Mouse (Mus musculus): Measurements from ENCODE around the gene Psmb3. TPM values are rescaled to one million over a fixed set of nuclear protein-coding genes. Genes with fewer than 3 reads are reported as not detected.

The Psmb3 gene
- polyA plus RNA-seq, 1 experiment from 2014 or later, result 474 TPM

DNA sequence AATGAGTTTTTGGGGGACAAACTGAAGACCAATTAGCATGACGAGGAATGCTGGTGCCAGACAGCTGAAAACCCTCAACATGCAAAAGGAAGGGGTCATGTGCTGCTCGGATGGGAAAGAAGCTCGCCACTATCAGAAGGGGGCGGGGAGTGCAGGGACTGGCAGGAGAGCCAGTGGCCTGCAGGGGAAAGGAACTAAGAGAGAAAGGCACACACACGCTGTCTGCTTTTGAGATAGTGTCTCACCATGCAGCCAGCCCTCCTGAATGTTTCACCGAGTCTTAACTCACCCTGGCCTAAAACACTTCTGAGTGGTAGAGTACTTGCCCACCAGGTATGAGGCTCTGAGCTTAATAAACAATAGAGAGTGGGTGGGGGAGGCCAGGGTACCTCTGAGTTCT, 55.7 kb downstream of the Psmb3 start:
- Histone ChIP-seq H3K27ac (replicated peaks; ENCODE audit: low read depth, low read length) (no peak overlapping the region), H3K4me3 (ENCODE audit: low read depth, low read length) (no peak overlapping the region), H3K9ac (ENCODE audit: low read depth, low read length) (no peak overlapping the region), H3K4me2 (ENCODE audit: low read depth, low read length) (no peak overlapping the region), H3K4me1 (ENCODE audit: control insufficient read depth, insufficient read depth, low read length) (no peaks in the 10 kb centered on the region), H3K9me3 (ENCODE audit: control insufficient read depth, low read length) (no peaks in the 10 kb centered on the region), H3K36me3 (ENCODE audit: control insufficient read depth, insufficient read depth, low read length) (peaks cover 80% of the 10 kb centered on the region), H3K27me3 (replicated peaks; ENCODE audit: control insufficient read depth, insufficient read depth, low read length) (no peaks in the 10 kb centered on the region)
- ATAC-seq (ENCODE audit: low read depth) (no peak), DNase-seq (ENCODE audit: low spot score) (no peak)
- WGBS, result 81% methylated on average over 6 of the region's 6 CpGs

DNA sequence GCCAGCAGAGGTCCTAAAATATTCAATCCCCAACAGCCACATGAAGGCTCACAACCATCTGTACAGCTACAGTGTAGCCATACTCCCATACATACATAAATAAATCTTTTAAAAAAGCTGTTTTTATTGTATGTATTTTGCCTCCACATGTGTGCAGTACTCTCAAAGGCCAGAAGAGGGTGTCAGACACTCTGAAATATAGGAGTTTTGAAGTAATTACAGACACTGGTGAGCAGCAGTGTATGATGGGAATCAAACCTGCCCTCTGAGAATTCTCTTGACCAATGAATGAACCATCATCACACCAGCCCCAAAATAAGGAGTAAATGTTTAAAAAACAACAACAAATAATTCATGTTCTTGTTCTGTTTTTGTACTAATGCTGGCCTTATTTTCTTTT, 58.4 kb downstream of the Psmb3 start:
- no peak overlapping the region for H3K27ac ChIP-seq (replicated peaks; ENCODE audit: low read depth, low read length)
- H3K27me3 ChIP-seq (replicated peaks; ENCODE audit: control insufficient read depth, insufficient read depth, low read length), result no peaks in the 10 kb centered on the region
- H3K9ac ChIP-seq (ENCODE audit: low read depth, low read length), result no peak overlapping the region
- DNase-seq (ENCODE audit: low spot score), result no peak
- ATAC-seq (ENCODE audit: low read depth), result no peak
- H3K36me3 ChIP-seq (ENCODE audit: control insufficient read depth, insufficient read depth, low read length), result peaks cover 59% of the 10 kb centered on the region
- no peak overlapping the region for H3K4me2 ChIP-seq (ENCODE audit: low read depth, low read length)
- H3K9me3 ChIP-seq (ENCODE audit: control insufficient read depth, low read length), result no peaks in the 10 kb centered on the region
- H3K4me1 ChIP-seq (ENCODE audit: control insufficient read depth, insufficient read depth, low read length), result peaks cover 4% of the 10 kb centered on the region
- no peak overlapping the region for H3K4me3 ChIP-seq (ENCODE audit: low read depth, low read length)

Small RNA genes lying within 50 kb of the gene (microRNA-seq; reads per million reads assigned to microRNA genes)
- not detected for gene Gm24158 (ENCODE audit: borderline number of aligned reads)
- gene Mir6927 (ENCODE audit: borderline number of aligned reads), result not detected
- not detected for gene Mir8102 (ENCODE audit: borderline number of aligned reads)

Other genes starting within 250 kb of the Psmb3 start
- gene 4933428G20Rik, start 203.1 kb upstream of the Psmb3 start, polyA plus RNA-seq (2014; fragmentation: Nextera tagmentation; extraction: Ambion mirVana), result 0.13 TPM in 1 of 2 replicates, not detected in the other
- 0.76 and 1.6 TPM in 2 replicates for gene Srcin1, start 127.2 kb upstream of the Psmb3 start, polyA plus RNA-seq (2014; fragmentation: Nextera tagmentation; extraction: Ambion mirVana)
- gene Epop, start 73.7 kb upstream of the Psmb3 start, polyA plus RNA-seq (2014; fragmentation: Nextera tagmentation; extraction: Ambion mirVana), result 2.4 and 3.4 TPM in 2 replicates
- gene Mllt6, start 40.0 kb upstream of the Psmb3 start, polyA plus RNA-seq (2014; fragmentation: Nextera tagmentation; extraction: Ambion mirVana), result 3.5 and 4.5 TPM in 2 replicates
- 24.5 and 29.3 TPM in 2 replicates for gene Cisd3, start 17.6 kb upstream of the Psmb3 start, polyA plus RNA-seq (2014; fragmentation: Nextera tagmentation; extraction: Ambion mirVana)
- 12.7 and 13.2 TPM in 2 replicates for gene Pcgf2, start 2.9 kb upstream of the Psmb3 start, polyA plus RNA-seq (2014; fragmentation: Nextera tagmentation; extraction: Ambion mirVana)
- gene Pip4k2b, start 41.3 kb downstream of the Psmb3 start, polyA plus RNA-seq (2014; fragmentation: Nextera tagmentation; extraction: Ambion mirVana), result 2.2 and 2.6 TPM in 2 replicates
- gene Cwc25, start 63.2 kb downstream of the Psmb3 start, polyA plus RNA-seq (2014; fragmentation: Nextera tagmentation; extraction: Ambion mirVana), result 10.3 and 11.8 TPM in 2 replicates
- gene 1700001P01Rik, start 72.5 kb downstream of the Psmb3 start, polyA plus RNA-seq (2014; fragmentation: Nextera tagmentation; extraction: Ambion mirVana), result not detected in 2 replicates
- 712 and 810 TPM in 2 replicates for gene Rpl23, start 79.0 kb downstream of the Psmb3 start, polyA plus RNA-seq (2014; fragmentation: Nextera tagmentation; extraction: Ambion mirVana)
- gene Lasp1, start 95.6 kb downstream of the Psmb3 start, polyA plus RNA-seq (2014; fragmentation: Nextera tagmentation; extraction: Ambion mirVana), result 88.6 and 96.3 TPM in 2 replicates
- 7.0 and 7.5 TPM in 2 replicates for gene B230217C12Rik, start 137.4 kb downstream of the Psmb3 start, polyA plus RNA-seq (2014; fragmentation: Nextera tagmentation; extraction: Ambion mirVana)
- gene Fbxo47, start 180.8 kb downstream of the Psmb3 start, polyA plus RNA-seq (2014; fragmentation: Nextera tagmentation; extraction: Ambion mirVana), result 0.43 and 0.97 TPM in 2 replicates